Mouse (Mus musculus) heart, postnatal 0 days (tissue): ENCODE data around the gene Sh3rf1.

ENCODE experiments used
- CTCF ChIP-seq: IDR thresholded peaks from 2 replicates; pipeline ENCODE4 v1.5.1; 2016; ENCODE audit warnings: antibody characterized with exemption, control low read depth, low read depth
- EP300 ChIP-seq: IDR thresholded peaks from 2 replicates; pipeline ENCODE4 v1.6.1; 2016; ENCODE audit warnings: antibody characterized with exemption, low read depth

GRCm38 (mm10) chr8:61203035-61203826 is 20.4 kb upstream of the Sh3rf1 start:
- no peak for TF ChIP-seq CTCF
- TF ChIP-seq EP300: no peak
